Mouse (Mus musculus) layer of hippocampus, adult 9-10 months (tissue): Measurements from ENCODE around the gene Parp11.

Source experiments
- DNase-seq: peaks from one replicate; pipeline ENCODE4 v3.0.0; 2022; ENCODE audit warnings: low spot score

Gene Parp11

DNA sequence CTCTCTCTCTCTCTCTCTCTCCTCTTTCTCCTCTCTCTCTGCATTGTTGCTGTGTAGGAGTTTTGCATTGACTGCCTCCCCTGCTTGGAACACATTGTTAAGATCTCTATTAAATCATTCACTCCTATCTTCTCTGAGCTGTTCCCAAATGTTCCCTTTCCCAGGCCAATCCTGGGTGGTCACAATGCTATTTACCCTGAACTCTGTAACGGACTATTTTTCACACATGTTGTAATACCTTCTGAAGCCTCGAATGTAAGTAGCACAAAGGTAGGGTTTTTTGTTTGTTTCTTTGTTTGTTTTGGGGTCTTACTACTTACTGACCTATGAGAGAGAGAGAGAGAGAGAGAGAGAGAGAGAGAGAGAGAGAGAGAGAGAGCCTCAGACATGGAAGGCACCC, 2.2 kb downstream of the Parp11 start:
- DNase-seq, result no peak

DNA sequence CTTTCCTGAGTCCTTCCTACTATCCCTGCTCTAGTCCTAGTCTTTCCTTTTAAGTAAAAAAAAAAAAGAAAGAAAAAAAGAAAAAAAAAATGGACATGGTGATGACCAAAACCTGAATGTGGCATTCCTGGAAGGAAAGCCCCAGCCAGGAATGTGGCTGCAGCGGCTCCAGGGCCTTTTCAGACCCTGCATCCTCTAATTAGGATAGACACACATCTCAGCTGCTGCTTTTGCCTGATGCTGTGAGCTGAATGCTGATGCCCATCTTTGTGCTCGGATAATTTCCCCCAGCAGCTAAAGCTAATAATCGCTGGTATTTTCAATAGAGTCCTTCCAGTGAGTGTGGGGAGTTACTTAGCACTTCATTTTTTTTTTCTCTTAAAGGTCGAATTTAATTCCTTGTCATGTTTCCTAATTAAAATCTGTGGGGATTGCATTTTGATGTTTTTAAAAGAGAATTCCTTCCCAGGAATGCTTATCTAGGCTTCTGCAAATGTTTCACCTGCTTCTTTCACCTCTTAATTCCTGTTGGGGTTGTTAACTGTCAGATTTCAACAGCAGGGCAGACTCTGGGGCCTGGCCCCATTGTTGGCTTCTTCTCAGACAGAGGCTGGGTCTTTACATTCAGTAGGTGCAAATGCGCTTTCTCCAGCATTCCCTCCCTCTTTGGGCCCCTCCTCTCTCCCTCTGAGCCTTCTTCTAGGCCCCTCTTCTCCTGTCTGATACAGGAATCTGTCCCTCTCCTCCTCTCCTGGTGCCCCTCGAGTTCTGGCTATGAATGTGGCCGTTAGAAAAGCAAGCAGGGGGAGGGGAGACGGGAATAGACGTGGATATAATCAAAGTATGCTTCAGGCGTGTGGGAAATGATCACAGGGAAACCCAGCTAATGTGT, 3.1 kb downstream of the Parp11 start:
- DNase-seq, result no peak

DNA sequence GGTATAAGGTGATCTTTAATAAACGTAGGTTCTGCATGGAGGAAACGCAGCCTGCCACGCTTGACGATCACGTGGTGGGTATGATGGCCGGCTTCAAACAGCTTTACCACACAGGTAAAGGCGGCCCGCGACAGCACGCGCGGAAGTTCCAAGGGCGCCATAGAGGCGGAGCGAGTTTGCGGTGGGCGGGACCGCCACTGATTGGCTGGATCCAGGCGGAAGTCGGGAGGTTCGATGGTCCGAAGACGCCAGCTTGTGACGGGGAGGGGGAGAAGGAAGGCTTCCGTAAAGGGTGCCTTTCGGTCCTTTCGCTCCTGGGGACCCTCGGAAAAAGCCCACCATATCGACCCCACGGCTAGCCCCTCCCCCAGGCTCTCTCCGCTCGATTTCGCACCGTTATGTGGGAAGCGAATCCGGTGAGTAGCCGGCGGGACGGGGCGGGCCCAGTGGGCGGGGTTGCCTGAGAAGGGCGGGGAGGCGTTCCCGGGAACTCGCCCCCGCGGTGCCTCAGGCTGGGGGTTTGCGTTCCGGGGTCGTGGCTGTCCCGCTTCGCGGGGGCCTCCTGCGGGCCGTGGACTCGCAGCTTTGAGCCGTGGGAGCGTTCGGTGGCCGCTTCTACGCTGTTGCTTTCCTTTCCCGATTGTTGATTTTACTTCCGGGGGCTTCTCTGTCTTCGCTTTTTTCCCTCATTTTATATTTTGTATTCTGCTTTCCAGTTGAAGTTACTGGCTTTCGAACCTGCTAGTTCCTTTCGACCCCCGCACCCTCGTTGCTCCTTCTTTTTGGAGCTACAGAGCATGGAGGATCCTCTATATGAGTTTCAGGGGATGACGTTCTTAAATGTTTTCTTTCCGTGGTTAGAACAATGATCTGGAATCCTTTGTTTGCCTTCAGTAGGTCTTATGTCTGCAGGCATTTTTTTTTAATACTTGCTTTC, 7.0 kb downstream of the Parp11 start:
- DNase-seq, result peak; percentile 83

DNA sequence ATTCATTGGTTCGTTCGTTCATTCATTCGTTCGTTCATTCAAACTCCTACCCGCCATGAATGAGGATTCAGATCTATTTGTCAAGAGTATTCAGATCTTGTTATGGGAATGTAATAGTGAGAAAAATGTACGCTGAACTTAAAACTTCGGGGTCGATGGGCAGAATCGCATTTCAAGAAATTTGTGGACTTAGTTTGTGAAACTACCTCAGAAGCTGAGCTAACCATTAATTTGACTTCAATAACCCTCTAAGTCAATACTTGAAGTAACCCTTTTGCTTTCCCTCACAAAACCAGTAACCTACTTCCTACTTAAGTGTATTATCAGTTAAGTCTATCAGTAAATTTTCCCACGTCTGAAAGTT, 7.7 kb downstream of the Parp11 start:
- no peak for DNase-seq

DNA sequence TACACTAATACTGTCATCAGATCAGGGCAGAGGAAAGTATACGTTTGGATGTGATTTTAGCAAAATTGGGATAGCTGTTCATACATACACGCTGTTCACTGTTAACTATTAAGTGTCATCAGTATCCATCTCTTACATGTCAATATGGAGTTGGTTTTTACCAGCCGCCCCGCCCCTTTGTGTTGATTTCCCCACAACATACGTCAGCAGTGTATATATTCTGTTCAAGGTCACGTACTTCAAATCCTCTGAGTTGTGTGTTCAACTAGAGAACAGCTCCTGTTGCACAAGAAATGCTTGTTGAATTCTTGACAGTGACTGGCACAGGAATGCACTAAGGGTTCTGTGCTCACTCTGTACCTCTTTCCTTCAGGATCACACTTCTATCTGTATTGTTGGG, 8.2 kb downstream of the Parp11 start:
- no peak for DNase-seq

DNA sequence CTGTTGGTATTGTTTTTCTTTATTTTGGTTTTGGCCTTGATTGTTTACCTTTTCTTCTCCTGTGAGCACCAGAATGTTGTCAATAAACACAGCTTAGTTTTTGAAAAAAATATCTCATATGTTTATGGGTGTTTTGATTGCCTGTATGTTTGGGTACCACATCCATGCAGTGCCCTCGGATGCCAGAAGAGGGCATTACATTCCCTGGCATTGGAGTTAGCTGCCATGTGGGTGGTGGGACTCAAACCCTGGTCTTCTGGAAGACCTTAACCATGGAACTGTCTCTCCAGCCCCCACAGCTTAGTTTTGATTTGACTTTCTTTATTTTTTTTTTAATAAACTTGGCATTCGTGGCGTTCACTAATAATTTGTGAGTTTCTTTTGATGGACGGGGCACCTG, 8.8 kb downstream of the Parp11 start:
- DNase-seq, result no peak

DNA sequence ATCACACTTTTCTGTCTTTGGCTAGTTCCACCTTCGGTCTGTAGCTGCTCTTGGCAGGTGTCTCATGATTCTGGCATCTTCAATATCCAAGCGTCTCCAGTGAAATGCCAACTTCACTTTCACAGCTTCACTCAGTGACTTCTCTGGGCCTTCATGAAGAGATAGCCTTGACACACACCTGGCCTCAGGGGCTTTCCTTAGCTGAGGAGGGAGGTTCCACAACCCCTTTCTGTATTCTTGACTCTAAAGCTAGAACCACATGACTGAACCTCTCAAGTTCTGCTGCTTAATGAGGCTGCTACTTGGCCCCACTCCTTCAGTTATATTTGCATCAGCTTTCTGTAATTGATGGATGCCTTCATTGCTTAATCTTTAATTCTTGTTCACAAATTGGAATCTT, 10.1 kb downstream of the Parp11 start:
- no peak for DNase-seq

DNA sequence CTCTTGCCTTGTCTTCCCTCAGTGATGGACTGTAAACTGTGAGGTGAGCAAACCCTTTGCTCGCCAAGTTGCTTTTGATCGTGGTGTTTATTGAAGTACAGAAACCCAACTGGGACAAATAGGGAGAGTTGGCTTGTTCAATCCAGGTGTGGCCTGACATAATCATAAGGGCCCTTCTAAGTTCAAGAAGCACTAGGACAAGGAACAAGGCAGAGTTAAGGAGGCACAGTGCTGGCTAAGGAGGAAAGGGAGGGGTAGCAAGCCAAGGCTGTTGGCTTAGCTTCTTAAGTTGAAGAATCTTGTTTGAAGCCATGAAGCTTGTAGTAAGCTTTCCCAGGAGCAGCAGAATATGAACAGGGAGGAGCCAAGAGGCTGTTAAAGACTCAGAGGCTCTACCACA, 13.1 kb downstream of the Parp11 start:
- no peak for DNase-seq

DNA sequence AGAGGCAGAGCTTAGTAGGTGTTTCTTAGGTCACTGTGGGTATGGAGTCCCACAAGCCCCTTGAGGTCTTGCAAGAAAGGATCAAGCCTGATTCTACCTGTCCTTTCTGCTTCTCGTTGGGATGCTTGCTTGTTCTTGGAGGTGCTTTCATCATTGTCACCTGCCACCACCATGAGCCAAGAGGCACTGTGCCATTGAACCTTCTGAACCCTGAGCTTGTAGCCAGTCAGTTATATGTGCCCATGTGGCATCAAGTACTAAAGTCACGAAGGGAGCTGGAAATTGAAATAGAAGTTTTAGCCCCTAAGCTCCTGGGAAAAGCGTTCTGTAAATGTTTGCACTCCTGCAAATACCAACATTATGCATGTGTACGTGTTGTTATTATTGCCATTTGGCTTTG, 14.9 kb downstream of the Parp11 start:
- no peak for DNase-seq

DNA sequence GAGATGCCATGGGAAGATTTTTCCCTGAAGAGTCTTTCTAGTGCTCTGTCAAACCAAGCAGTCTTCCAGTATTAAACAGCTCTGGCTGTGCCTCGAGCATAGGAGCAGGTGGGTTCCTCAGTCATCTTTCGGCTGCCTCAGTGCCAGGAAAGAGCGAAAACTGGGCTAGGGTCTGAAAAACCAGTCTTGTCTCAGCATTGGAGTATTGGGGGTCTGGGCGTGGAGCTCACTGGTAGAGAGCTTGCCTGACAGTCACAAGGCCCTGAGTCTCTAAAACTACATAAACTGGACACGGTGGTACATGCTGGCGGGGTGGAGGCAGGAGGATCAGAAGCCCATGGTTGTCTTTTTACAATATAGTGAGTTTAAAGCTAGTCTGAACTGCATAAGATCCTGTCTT, 15.6 kb downstream of the Parp11 start:
- no peak for DNase-seq

DNA sequence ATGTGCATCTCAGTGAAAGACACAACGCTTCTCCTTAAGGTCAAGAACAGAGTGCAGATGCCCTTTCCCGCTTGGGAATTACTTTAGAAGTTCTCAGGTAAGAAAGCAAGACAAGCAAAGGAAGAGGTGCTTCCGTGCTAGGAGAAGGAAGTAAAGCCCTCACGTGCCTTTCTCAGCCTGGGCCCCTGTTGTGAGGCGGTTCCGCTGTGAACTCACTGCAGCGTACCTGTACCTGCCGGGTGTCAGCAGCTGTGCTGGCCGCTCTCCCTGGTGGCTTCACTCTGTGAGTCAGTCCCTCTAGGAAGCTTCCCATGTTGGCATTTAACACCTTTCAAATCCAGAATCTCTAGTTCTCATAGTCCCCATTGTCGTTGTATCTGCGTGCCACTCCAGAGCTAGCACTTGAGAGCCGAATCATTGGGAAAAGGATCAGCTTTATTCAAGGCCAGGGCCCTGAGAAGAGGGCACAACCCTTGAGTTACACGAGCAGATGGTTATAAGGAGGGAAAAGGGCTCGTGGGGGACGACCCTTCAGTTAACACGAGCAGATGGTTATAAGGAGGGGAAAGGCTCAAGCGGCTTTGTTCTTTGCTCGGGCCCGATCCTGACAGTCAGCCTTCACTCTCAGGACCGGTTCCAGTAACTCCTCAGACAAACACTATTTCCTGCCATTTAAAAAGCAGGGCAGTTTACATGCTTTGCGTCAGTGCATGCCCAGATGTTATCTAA, 16.8 kb downstream of the Parp11 start:
- no peak for DNase-seq

DNA sequence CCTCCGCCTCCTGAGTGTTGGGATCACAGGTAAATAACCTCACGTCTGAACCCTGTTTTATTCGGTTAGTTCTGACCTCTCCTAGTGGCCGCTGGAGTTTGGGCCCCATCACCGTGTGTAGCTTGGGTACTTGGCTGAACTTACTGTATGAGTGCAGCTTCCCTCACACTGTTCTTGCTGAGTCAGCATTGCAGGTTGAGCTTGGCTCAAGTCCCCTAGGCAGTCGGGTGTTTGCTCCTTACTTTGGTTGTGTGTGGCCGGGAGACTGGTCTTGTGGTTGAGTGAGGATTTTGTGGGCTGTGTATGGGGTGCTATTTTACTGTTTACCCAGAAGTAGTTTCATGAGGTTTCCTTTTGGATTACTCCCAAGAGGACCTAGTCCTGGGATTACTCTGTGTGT, 17.9 kb downstream of the Parp11 start:
- DNase-seq, result no peak

DNA sequence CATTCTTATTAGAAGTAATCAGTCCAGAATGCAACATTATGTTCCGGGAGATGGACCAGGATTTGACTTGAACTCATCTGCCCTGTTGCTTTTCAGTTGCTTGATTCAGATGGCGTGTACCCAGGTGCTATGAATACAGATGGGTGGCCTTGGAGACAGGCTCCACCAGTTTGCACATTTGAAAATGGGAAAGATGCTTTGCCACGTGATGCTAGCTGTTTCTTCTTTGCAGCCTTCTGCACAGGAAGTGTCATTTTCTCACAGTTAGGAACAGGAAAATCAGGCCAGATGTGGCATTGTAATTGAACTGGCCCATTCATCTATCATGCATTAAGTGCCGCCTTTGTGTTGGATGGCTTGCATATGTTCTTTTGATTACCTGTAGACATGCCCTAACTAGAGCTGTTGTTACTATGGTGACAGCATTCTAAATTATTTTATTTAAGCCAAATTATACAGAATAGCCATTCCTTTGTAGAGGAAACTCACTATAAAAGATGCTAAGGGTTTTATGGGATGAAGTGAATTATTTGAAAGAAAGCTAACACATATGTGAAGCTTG, 20.2 kb downstream of the Parp11 start:
- no peak for DNase-seq

DNA sequence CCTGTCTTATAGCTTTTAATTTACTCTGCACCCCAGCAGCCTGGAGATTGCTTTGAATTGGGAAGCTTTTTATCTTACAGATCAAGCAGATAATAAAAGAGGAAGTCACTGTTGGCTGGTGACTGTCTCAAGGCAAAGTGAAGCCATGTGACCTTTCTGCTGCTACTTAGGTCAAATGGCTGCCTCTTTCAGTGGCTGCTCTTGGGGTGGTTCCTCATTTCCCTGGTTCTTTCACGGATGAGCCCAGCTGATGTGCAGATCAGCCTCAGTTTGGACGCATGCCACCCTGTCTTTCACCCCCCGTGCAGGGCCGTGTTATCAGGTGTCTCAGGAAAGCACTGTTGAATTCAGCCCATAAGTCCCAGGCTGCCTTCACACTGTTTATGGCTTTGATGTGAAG, 25.4 kb downstream of the Parp11 start:
- DNase-seq, result no peak

DNA sequence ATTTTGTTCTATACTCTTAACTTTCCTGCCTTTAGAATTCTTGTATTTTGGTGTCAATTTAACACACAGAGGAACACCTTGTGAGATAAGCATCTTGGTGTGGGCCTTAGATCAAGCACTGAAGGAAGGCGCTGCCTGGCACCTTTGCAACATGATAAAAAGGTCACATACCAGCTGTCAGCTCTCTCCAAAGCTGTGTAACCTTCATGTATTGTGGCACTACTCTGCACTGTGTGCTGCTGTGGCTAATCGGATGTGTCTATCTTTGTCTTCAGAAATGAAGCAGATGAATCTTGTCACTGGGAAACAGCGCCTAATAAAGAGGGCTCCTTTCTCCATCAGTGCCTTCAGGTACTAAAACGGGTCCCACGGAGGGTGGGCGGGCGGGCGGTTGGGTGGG, 27.3 kb downstream of the Parp11 start:
- no peak for DNase-seq

DNA sequence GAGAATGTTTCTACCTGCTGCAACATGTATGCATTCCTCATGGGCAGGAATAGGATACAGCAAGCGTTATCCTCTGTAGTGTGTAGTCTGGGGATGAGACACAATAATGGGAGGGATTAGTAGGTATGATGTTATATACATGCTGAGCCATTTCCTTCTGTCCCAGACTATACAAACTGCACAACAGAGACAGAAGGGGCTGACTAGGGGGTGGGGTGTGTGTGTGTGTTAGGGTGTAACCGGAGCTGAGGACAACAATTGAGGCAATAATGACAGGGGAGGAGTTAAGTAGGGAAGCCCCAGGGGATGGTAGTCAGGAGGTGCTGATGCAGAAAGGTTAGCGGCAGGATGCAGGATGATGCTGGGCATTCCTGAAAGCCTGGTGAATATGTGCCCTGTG, 28.6 kb downstream of the Parp11 start:
- DNase-seq, result no peak

DNA sequence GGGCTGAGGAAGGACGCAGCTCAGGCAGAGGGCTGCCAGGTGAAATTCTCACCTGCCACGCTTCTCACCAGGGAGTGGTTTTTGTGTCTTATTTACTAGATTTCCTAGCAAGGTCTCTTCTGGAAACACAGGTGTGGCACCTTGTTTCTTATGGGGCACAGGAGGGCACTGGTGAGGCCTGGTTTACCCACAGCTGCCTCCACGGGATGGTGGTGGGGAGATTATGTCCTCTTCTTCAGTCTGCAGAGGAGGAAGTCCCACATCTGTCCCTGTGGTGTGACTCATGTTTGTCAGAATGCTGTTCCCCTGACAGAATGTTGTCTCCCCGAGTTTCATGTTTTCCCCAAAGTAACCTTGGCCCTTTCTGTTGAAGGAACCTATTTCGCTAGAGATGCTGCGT, 44.4 kb downstream of the Parp11 start:
- DNase-seq, result no peak

DNA sequence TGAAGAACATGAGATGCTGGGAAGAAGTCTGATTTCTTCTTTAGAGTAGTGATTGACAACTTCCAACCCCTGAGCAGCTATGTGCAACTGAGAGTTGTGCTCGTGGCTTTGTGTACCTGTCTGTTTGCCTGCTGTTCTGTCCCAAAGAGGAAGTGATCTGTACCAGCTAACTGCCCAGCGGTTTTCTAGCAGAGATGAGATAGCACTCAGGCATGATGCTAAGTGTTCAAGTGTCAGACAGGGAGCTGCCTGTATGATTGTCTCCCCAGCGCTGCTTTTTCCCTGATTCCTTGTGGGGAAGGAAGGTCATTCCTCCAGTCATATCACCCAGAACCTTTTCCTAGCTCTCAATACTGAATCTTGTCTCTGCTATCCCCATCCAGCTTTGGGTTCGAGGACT, 45.9 kb downstream of the Parp11 start:
- no peak for DNase-seq

DNA sequence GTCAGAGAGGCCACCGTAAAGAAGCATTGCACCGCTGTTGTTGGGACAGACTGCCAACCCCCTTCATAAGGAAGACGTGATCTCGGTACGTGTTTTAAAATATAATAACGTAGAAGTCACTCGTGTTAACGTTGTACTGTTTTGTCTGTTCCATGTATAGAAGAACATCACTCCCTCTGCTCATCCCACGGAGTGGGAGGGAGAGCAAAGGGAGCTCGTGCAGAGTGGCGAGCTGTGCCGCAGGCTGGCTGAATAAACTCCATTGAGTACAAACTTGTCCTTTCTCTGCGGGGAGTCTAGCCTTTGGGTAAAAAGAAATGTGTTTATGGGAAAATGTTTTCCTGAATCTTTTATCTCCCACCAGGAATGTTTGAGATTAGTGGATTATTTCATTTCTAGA, 47.1 kb downstream of the Parp11 start:
- DNase-seq, result no peak

DNA sequence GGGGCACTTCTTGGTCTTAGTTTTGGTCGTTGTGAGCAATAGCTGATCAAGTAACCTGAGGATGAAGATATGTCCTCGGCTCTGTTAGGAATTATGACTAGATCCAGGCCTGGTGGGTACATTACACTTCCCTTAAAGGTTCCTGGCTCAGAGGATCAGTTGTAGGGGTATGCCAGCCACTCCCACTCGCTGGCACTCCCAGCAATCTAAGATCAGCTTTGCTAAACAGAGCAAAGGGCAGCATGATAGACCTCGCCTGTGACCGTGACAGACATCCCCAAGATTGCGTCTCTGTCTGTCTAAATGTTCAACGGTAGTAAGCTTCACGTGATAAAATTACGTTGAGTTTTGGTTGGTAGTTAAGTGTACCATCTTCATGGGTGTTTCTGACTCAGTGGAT, 47.7 kb downstream of the Parp11 start:
- no peak for DNase-seq

DNA sequence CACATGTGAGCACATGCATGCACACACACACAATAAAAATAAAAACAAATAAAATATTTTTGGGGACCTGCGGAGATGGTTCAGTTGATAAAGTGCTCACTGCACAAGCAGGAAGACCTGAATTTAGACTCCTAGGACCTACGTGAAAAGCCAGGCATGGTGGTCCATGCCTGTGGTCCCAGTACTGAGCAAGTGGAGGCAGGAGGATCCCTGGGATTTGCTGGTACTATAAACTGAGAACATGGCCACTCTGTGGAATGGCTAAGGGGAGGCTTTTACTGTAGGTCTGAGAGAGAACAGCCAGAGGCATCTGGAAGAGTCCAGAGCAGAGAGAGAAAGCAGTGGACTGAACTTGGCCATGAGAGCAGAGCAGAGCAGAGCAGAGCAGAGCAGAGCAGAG, 48.6 kb downstream of the Parp11 start:
- no peak for DNase-seq

DNA sequence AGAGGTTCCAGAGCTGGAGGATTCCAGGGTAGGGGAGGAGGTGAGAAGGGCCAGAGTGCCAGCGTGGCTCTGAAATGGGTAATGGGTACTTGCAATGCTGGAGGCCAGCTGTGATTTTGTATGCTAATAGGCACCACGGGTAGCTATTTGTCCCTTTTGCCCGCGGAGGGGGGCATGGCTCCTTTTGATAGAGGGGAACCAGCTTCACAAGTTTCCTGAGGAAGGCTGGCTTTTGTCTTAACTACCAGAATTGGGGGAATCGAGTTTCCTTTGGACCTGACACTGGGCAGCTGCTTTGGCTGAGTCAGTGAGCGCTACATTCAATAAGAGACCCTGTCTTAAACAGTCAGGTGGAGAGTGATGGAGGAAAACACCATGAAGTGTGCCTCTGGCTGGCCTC, 49.2 kb downstream of the Parp11 start:
- DNase-seq, result no peak
